Mouse (Mus musculus) urinary bladder, postnatal 10 days (tissue): ENCODE results near the gene Lyrm7.
"Not testable (repeated sequence)": the region's sequence is repeated elsewhere in the genome, so short reads cannot be mapped to it uniquely, and the experiment has no call there.

ENCODE experiments used
- DNase-seq: peaks from one replicate; pipeline ENCODE4 v3.0.0; 2022; ENCODE audit warnings: low spot score

Gene Lyrm7

GRCm38 (mm10) chr11:54860256-54861038, at the start of gene Lyrm7:
Gene Lyrm7, minus strand, starts transcription at chr11:54860916.
- peak; percentile 88 for DNase-seq

- DNase-seq, result no peak
Observed at GRCm38 (mm10) chr11:54910081-54910665, 49.5 kb upstream of the Lyrm7 start.

GRCm38 (mm10) chr11:54909273-54909672, 48.6 kb upstream of the Lyrm7 start:
- no peak for DNase-seq

GRCm38 (mm10) chr11:54907259-54907658, 46.5 kb upstream of the Lyrm7 start:
- DNase-seq, result no peak

GRCm38 (mm10) chr11:54906466-54906865, 45.8 kb upstream of the Lyrm7 start:
- no peak for DNase-seq

GRCm38 (mm10) chr11:54905931-54906330, 45.2 kb upstream of the Lyrm7 start:
- no peak for DNase-seq

- no peak for DNase-seq
Observed at GRCm38 (mm10) chr11:54905086-54905485, 44.4 kb upstream of the Lyrm7 start.

- DNase-seq, result no peak
Observed at GRCm38 (mm10) chr11:54903940-54904706, 43.4 kb upstream of the Lyrm7 start.

- DNase-seq, result no peak
Observed at GRCm38 (mm10) chr11:54903339-54903738, 42.6 kb upstream of the Lyrm7 start.

GRCm38 (mm10) chr11:54902333-54903323, 41.9 kb upstream of the Lyrm7 start, which contains the start of gene Gpx3:
Gene Gpx3, plus strand, starts transcription at chr11:54902453.
- no peak for DNase-seq

GRCm38 (mm10) chr11:54899657-54900056, 38.9 kb upstream of the Lyrm7 start:
- DNase-seq, result no peak

GRCm38 (mm10) chr11:54897470-54897869, 36.8 kb upstream of the Lyrm7 start:
- no peak for DNase-seq

GRCm38 (mm10) chr11:54896646-54897045, 35.9 kb upstream of the Lyrm7 start:
- not testable (repeated sequence) for DNase-seq

GRCm38 (mm10) chr11:54894589-54894988, 33.9 kb upstream of the Lyrm7 start:
- DNase-seq, result no peak

- no peak for DNase-seq
Observed at GRCm38 (mm10) chr11:54892091-54892490, 31.4 kb upstream of the Lyrm7 start.

- DNase-seq, result no peak
Observed at GRCm38 (mm10) chr11:54891341-54891740, 30.6 kb upstream of the Lyrm7 start.

GRCm38 (mm10) chr11:54887927-54888326, 27.2 kb upstream of the Lyrm7 start:
- DNase-seq, result no peak

- no peak for DNase-seq
Observed at GRCm38 (mm10) chr11:54885406-54885805, 24.7 kb upstream of the Lyrm7 start.

GRCm38 (mm10) chr11:54884937-54885336, 24.2 kb upstream of the Lyrm7 start:
- DNase-seq, result no peak

- no peak for DNase-seq
Observed at GRCm38 (mm10) chr11:54884197-54884828, 23.6 kb upstream of the Lyrm7 start.

GRCm38 (mm10) chr11:54882671-54883070, 22.0 kb upstream of the Lyrm7 start:
- no peak for DNase-seq
